Mouse (Mus musculus) midbrain, postnatal 0 days (tissue): ENCODE measurements around the gene Cfap74. TPM values are rescaled to one million over a fixed set of nuclear protein-coding genes. Genes with fewer than 3 reads are reported as not detected.

ENCODE experiments used
- ATAC-seq: fragments of 200-750 bp; cut with Nextera tagmentation; 2 replicates; pipeline ENCODE4 v1.8.0; 2017; ENCODE audit warnings: moderate number of reproducible peaks, mild to moderate bottlenecking, moderate TSS enrichment, moderate library complexity; ENCODE audit not compliant: low FRiP score
- DNase-seq: peaks from one replicate; pipeline ENCODE4 v3.0.0-alpha.2; 2015; ENCODE audit warnings: low spot score
- H3K27ac ChIP-seq: fragments of 300-500 bp; sonication (generic); 2 replicates; pipeline ENCODE4 v1.5.1; 2014; ENCODE audit warnings: low read depth, mild to moderate bottlenecking, low read length, mixed read lengths
- H3K27me3 ChIP-seq: fragments of 300-500 bp; sonication (generic); 2 replicates; pipeline ENCODE4 v1.6.1; 2014; ENCODE audit warnings: low read length, control low read depth, mixed read lengths; ENCODE audit not compliant: insufficient read depth
- H3K36me3 ChIP-seq: fragments of 300-500 bp; sonication (generic); 2 replicates; pipeline ENCODE4 v1.6.1; 2014; ENCODE audit warnings: low read length, control low read depth, mixed read lengths; ENCODE audit not compliant: insufficient read depth
- H3K4me1 ChIP-seq: fragments of 300-500 bp; sonication (generic); 2 replicates; pipeline ENCODE4 v1.6.1; 2014; ENCODE audit warnings: mild to moderate bottlenecking, control low read depth, antibody characterized with exemption, low read length, mixed read lengths; ENCODE audit not compliant: insufficient read depth
- H3K4me2 ChIP-seq: fragments of 300-500 bp; sonication (generic); 2 replicates; pipeline ENCODE4 v1.6.1; 2014; ENCODE audit warnings: low read depth, mild to moderate bottlenecking, low read length, mixed read lengths; ENCODE audit not compliant: poor library complexity, severe bottlenecking
- H3K4me3 ChIP-seq: fragments of 300-500 bp; sonication (generic); 2 replicates; pipeline ENCODE4 v1.5.1; 2014; ENCODE audit warnings: low read depth, mild to moderate bottlenecking, low read length, moderate library complexity
- H3K9ac ChIP-seq: fragments of 300-500 bp; sonication (generic); replicated peaks from 2 replicates; pipeline ENCODE4 v1.6.1; 2014; ENCODE audit warnings: mild to moderate bottlenecking, low read length, moderate library complexity, mixed read lengths; ENCODE audit not compliant: poor library complexity, severe bottlenecking
- H3K9me3 ChIP-seq: fragments of 300-500 bp; sonication (generic); 2 replicates; pipeline ENCODE4 v1.6.1; 2016; ENCODE audit warnings: low read length, control low read depth
- CTCF ChIP-seq: IDR thresholded peaks from 2 replicates; pipeline ENCODE4 v1.5.1; 2016; ENCODE audit warnings: antibody characterized with exemption, mild to moderate bottlenecking
- WGBS: fragments of 180-500 bp; shearing (Covaris S2); extraction: QIAGEN DNeasy Blood & Tissue Kit; methylation state at CpG from one replicate; pipeline ENCODE4 v1.1.7; 2014; 5-methylcytosine and 5-hydroxymethylcytosine counted together
- polyA plus RNA-seq: library from polyadenylated mRNA; unstranded; fragments of >200 nt; fragmentation: Nextera tagmentation; extraction: Ambion mirVana; gene quantifications from 2 replicates; pipeline ENCODE4 v1.2.1, GENCODE M21; 2015
- total RNA-seq: library from RNA; depleted of rRNA; stranded (reverse); fragments of >200 nt; gene quantifications from 2 replicates; pipeline ENCODE4 v1.2.3, GENCODE M21; 2014

Cfap74 gene
- total and polyA plus RNA-seq, 2 experiments from 2014 or later, result 5.7 to 6.5 TPM

GRCm38 (mm10) chr4:155366784-155367183 lies 42.2 kb upstream of the Cfap74 start:
- ATAC-seq, result no peak
- TF ChIP-seq CTCF, result no peak
- H3K27me3 ChIP-seq, result peaks cover 17% of the 10 kb centered on the region
- H3K9ac ChIP-seq, result no peak overlapping the region
- H3K4me3 ChIP-seq, result no peak overlapping the region
- no peaks in the 10 kb centered on the region for H3K36me3 ChIP-seq
- DNase-seq, result no peak
- H3K27ac ChIP-seq, result no peak overlapping the region
- H3K4me1 ChIP-seq, result no peaks in the 10 kb centered on the region; the same call in 1 of the 2 replicates
- H3K4me2 ChIP-seq, result no peak overlapping the region
- 90% methylated on average over 6 of the region's 6 CpGs for WGBS
- no peaks in the 10 kb centered on the region for H3K9me3 ChIP-seq

GRCm38 (mm10) chr4:155367739-155368138 lies 41.3 kb upstream of the Cfap74 start:
- no peaks in the 10 kb centered on the region for H3K9me3 ChIP-seq
- H3K27me3 ChIP-seq, result peaks cover 7% of the 10 kb centered on the region
- 89% methylated on average over 9 of the region's 9 CpGs for WGBS
- ATAC-seq (no peak), DNase-seq (no peak)
- H3K9ac ChIP-seq, result no peak overlapping the region
- no peak for TF ChIP-seq CTCF
- no peaks in the 10 kb centered on the region for H3K4me1 ChIP-seq
- H3K4me3 ChIP-seq, result no peak overlapping the region
- H3K27ac ChIP-seq, result no peak overlapping the region
- H3K4me2 ChIP-seq, result no peak overlapping the region
- H3K36me3 ChIP-seq, result no peaks in the 10 kb centered on the region

GRCm38 (mm10) chr4:155368684-155369083 lies 40.3 kb upstream of the Cfap74 start:
- no peak overlapping the region for H3K27ac ChIP-seq
- H3K27me3 ChIP-seq, result no peaks in the 10 kb centered on the region
- peak; percentile 75 for TF ChIP-seq CTCF
- no peak overlapping the region for H3K4me2 ChIP-seq
- no peaks in the 10 kb centered on the region for H3K9me3 ChIP-seq
- H3K4me3 ChIP-seq, result no peak overlapping the region
- peak; percentile 37 for DNase-seq
- no peak overlapping the region for H3K9ac ChIP-seq
- no peak for ATAC-seq
- no peaks in the 10 kb centered on the region for H3K4me1 ChIP-seq
- no peaks in the 10 kb centered on the region for H3K36me3 ChIP-seq
- WGBS, result 23% methylated on average over 12 of the region's 12 CpGs

- Histone ChIP-seq H3K36me3 (no peaks in the 10 kb centered on the region), H3K4me3 (no peak overlapping the region), H3K9me3 (no peaks in the 10 kb centered on the region), H3K27me3 (no peaks in the 10 kb centered on the region), H3K27ac (no peak overlapping the region), H3K9ac (no peak overlapping the region), H3K4me2 (no peak overlapping the region), H3K4me1 (no peaks in the 10 kb centered on the region)
- TF ChIP-seq CTCF, result no peak
- peak; percentile 11 for DNase-seq
- WGBS, result 84% methylated on average over 15 of the region's 15 CpGs
- ATAC-seq, result no peak
These were observed 38.0 kb upstream of the Cfap74 start for GRCm38 (mm10) chr4:155370737-155371715.

GRCm38 (mm10) chr4:155371797-155372735 lies 36.9 kb upstream of the Cfap74 start:
- Histone ChIP-seq H3K36me3 (no peaks in the 10 kb centered on the region), H3K9me3 (no peaks in the 10 kb centered on the region), H3K27me3 (no peaks in the 10 kb centered on the region), H3K27ac (no peak overlapping the region), H3K4me1 (no peaks in the 10 kb centered on the region), H3K9ac (no peak overlapping the region), H3K4me3 (no peak overlapping the region), H3K4me2 (no peak overlapping the region)
- ATAC-seq, result no peak
- no peak for TF ChIP-seq CTCF
- WGBS, result 75% methylated on average over 5 of the region's 5 CpGs
- peak; percentile 12 for DNase-seq
